Mouse (Mus musculus): ENCODE data around the gene Lpcat3. TPM values are rescaled to one million over a fixed set of nuclear protein-coding genes. Genes with fewer than 3 reads are reported as not detected.
"Not testable (repeated sequence)": the region's sequence is repeated elsewhere in the genome, so short reads cannot be mapped to it uniquely, and the experiment has no call there.

Gene Lpcat3
- polyA plus RNA-seq, 1 experiment from 2014 or later, result 61.4 TPM

- Histone ChIP-seq H3K36me3 (ENCODE audit: inconsistent target) (no peaks in the 10 kb centered on the region), H3K79me2 (ENCODE audit: inconsistent target) (peaks cover 57% of the 10 kb centered on the region), H3K27ac (no peak overlapping the region), H3K4me3 (ENCODE audit: inconsistent target) (peak overlapping the region; percentile 90; the same call in 1 of the 2 replicates)
- 92% methylated on average over 7 of the region's 7 CpGs for WGBS (ENCODE audit: missing documents)
These were observed 1.4 kb downstream of the Lpcat3 start for GRCm38 (mm10) chr6:124664256-124664655.

GRCm38 (mm10) chr6:124665011-124665410 lies 2.2 kb downstream of the Lpcat3 start:
- H3K36me3 ChIP-seq (ENCODE audit: inconsistent target), result no peaks in the 10 kb centered on the region
- no peak overlapping the region for H3K27ac ChIP-seq
- 98% methylated on average over 10 of the region's 10 CpGs for WGBS (ENCODE audit: missing documents)
- peaks cover 63% of the 10 kb centered on the region for H3K79me2 ChIP-seq (ENCODE audit: inconsistent target)
- no peak overlapping the region for H3K4me3 ChIP-seq (ENCODE audit: inconsistent target)

GRCm38 (mm10) chr6:124669234-124669859 lies 6.5 kb downstream of the Lpcat3 start:
- no peaks in the 10 kb centered on the region for H3K36me3 ChIP-seq (ENCODE audit: inconsistent target)
- WGBS (ENCODE audit: missing documents), result 83% methylated on average over 8 of the region's 11 CpGs
- no peak overlapping the region for H3K27ac ChIP-seq
- no peak overlapping the region for H3K4me3 ChIP-seq (ENCODE audit: inconsistent target)
- H3K79me2 ChIP-seq (ENCODE audit: inconsistent target), result peaks cover 82% of the 10 kb centered on the region

- Histone ChIP-seq H3K79me2 (ENCODE audit: inconsistent target) (peaks cover 79% of the 10 kb centered on the region), H3K36me3 (ENCODE audit: inconsistent target) (no peaks in the 10 kb centered on the region), H3K27ac (0 out of 2 replicates have a peak overlapping the region, but pooled peaks have one; percentile 0), H3K4me3 (ENCODE audit: inconsistent target) (no peak overlapping the region)
- WGBS (ENCODE audit: missing documents), result 96% methylated on average over 7 of the region's 7 CpGs
These were observed 7.6 kb downstream of the Lpcat3 start for GRCm38 (mm10) chr6:124670281-124670900.

- Histone ChIP-seq H3K79me2 (ENCODE audit: inconsistent target) (peaks cover 70% of the 10 kb centered on the region), H3K36me3 (ENCODE audit: inconsistent target) (no peaks in the 10 kb centered on the region), H3K27ac (no peak overlapping the region), H3K4me3 (ENCODE audit: inconsistent target) (no peak overlapping the region)
- 83% methylated on average over 5 of the region's 6 CpGs for WGBS (ENCODE audit: missing documents)
These were observed 9.3 kb downstream of the Lpcat3 start for GRCm38 (mm10) chr6:124672100-124672499.

- Histone ChIP-seq H3K36me3 (ENCODE audit: inconsistent target) (no peaks in the 10 kb centered on the region), H3K27ac (no peak overlapping the region)
- 96% methylated on average over 9 of the region's 9 CpGs for WGBS (ENCODE audit: missing documents)
These were observed 10.8 kb downstream of the Lpcat3 start for GRCm38 (mm10) chr6:124673619-124674018.

GRCm38 (mm10) chr6:124674591-124674990 lies 11.8 kb downstream of the Lpcat3 start:
- Histone ChIP-seq H3K79me2 (ENCODE audit: inconsistent target) (peaks cover 71% of the 10 kb centered on the region; the same call in 1 of the 2 replicates), H3K36me3 (ENCODE audit: inconsistent target) (no peaks in the 10 kb centered on the region), H3K27ac (no peak overlapping the region), H3K4me3 (ENCODE audit: inconsistent target) (no peak overlapping the region)
- 96% methylated on average over 7 of the region's 7 CpGs for WGBS (ENCODE audit: missing documents)

More at GRCm38 (mm10) chr6:124673619-124674018, 10.8 kb downstream of the Lpcat3 start:
- no peak overlapping the region for H3K4me3 ChIP-seq (ENCODE audit: inconsistent target)
- peaks cover 71% of the 10 kb centered on the region; the same call in 1 of the 2 replicates for H3K79me2 ChIP-seq (ENCODE audit: inconsistent target)

GRCm38 (mm10) chr6:124676171-124676570 lies 13.3 kb downstream of the Lpcat3 start:
- Histone ChIP-seq H3K79me2 (ENCODE audit: inconsistent target) (peaks cover 67% of the 10 kb centered on the region; the same call in 1 of the 2 replicates), H3K4me3 (ENCODE audit: inconsistent target) (no peak overlapping the region), H3K36me3 (ENCODE audit: inconsistent target) (no peaks in the 10 kb centered on the region), H3K27ac (no peak overlapping the region)
- 89% methylated on average over 6 of the region's 6 CpGs for WGBS (ENCODE audit: missing documents)

GRCm38 (mm10) chr6:124678769-124679168 lies 15.9 kb downstream of the Lpcat3 start:
- Histone ChIP-seq H3K36me3 (ENCODE audit: inconsistent target) (no peaks in the 10 kb centered on the region), H3K27ac (no peak overlapping the region), H3K79me2 (ENCODE audit: inconsistent target) (peaks cover 49% of the 10 kb centered on the region; the same call in 1 of the 2 replicates), H3K4me3 (ENCODE audit: inconsistent target) (no peak overlapping the region)
- 94% methylated on average over 7 of the region's 7 CpGs for WGBS (ENCODE audit: missing documents)

- WGBS (ENCODE audit: missing documents), result 88% methylated on average over 3 of the region's 3 CpGs
- Histone ChIP-seq H3K36me3 (ENCODE audit: inconsistent target) (no peaks in the 10 kb centered on the region), H3K4me3 (ENCODE audit: inconsistent target) (no peak overlapping the region), H3K79me2 (ENCODE audit: inconsistent target) (peaks cover 44% of the 10 kb centered on the region; the same call in 1 of the 2 replicates), H3K27ac (no peak overlapping the region)
These were observed 16.7 kb downstream of the Lpcat3 start for GRCm38 (mm10) chr6:124679486-124679885.

- H3K36me3 ChIP-seq (ENCODE audit: inconsistent target); H3K27ac ChIP-seq; H3K4me3 ChIP-seq (ENCODE audit: inconsistent target): not testable (repeated sequence)
- WGBS (ENCODE audit: missing documents), result 42% methylated on average over 5 of the region's 6 CpGs
- H3K79me2 ChIP-seq (ENCODE audit: inconsistent target), result peaks cover 34% of the 10 kb centered on the region; the same call in 1 of the 2 replicates
These were observed 19.5 kb downstream of the Lpcat3 start for GRCm38 (mm10) chr6:124682291-124682690.

- Histone ChIP-seq H3K27ac (no peak overlapping the region), H3K36me3 (ENCODE audit: inconsistent target) (no peaks in the 10 kb centered on the region), H3K4me3 (ENCODE audit: inconsistent target) (no peak overlapping the region), H3K79me2 (ENCODE audit: inconsistent target) (peaks cover 25% of the 10 kb centered on the region; the same call in 1 of the 2 replicates)
- 75% methylated on average over 14 of the region's 14 CpGs for WGBS (ENCODE audit: missing documents)
These were observed 21.0 kb downstream of the Lpcat3 start for GRCm38 (mm10) chr6:124683591-124684417.

GRCm38 (mm10) chr6:124685606-124686386 lies 23.0 kb downstream of the Lpcat3 start:
- peaks cover 34% of the 10 kb centered on the region; the same call in 1 of the 2 replicates for H3K79me2 ChIP-seq (ENCODE audit: inconsistent target)
- H3K36me3 ChIP-seq (ENCODE audit: inconsistent target), result no peaks in the 10 kb centered on the region
- H3K27ac ChIP-seq, result no peak overlapping the region
- 87% methylated on average over 12 of the region's 12 CpGs for WGBS (ENCODE audit: missing documents)
- no peak overlapping the region for H3K4me3 ChIP-seq (ENCODE audit: inconsistent target)

- H3K79me2 ChIP-seq (ENCODE audit: inconsistent target), result peaks cover 34% of the 10 kb centered on the region; the same call in 1 of the 2 replicates
- 83% methylated on average over 1 of the region's 1 CpGs for WGBS (ENCODE audit: missing documents)
- not testable (repeated sequence) for H3K36me3 ChIP-seq (ENCODE audit: inconsistent target); H3K4me3 ChIP-seq (ENCODE audit: inconsistent target); H3K27ac ChIP-seq
These were observed 23.8 kb downstream of the Lpcat3 start for GRCm38 (mm10) chr6:124686644-124687043.
